8 mouse cellular contexts compared by ENCODE assay signal in genomic region chr2:167727161-167727560, GRCm38 (mm10). TPM values are rescaled to one million over a fixed set of nuclear protein-coding genes. Genes with fewer than 3 reads are reported as not detected.
DNase-seq lines count a peak whose midpoint lies in the region; ATAC-seq and TF ChIP-seq lines count a peak whose summit lies in the region.

No protein-coding gene starts in this region.

- 58% methylated on average over 13 of the region's 13 CpGs for WGBS in hindbrain, embryonic 10.5 days
- WGBS in hindbrain, embryonic 11.5 days = 69% methylated on average over 13 of the region's 13 CpGs
- WGBS in hindbrain, embryonic 16.5 days = 40% methylated on average over 13 of the region's 13 CpGs

- no peak overlapping the region for H3K4me3 ChIP-seq in hindbrain, embryonic 10.5 days
- no peak overlapping the region for H3K4me3 ChIP-seq in hindbrain, embryonic 11.5 days (ENCODE audit: low read depth, low read length)
- no peak overlapping the region for H3K4me3 ChIP-seq in hindbrain, embryonic 16.5 days (ENCODE audit: low read length)

- no peaks in the 10 kb centered on the region for H3K36me3 ChIP-seq in hindbrain, embryonic 10.5 days
- H3K36me3 ChIP-seq in hindbrain, embryonic 11.5 days (ENCODE audit: control insufficient read depth, insufficient read depth, low read length) = no peaks in the 10 kb centered on the region
- no peaks in the 10 kb centered on the region for H3K36me3 ChIP-seq in hindbrain, embryonic 16.5 days (ENCODE audit: control insufficient read depth, insufficient read depth, low read length)

- DNase-seq in hindbrain, embryonic 10.5 days (ENCODE audit: low spot score) = no peak
- DNase-seq in hindbrain, embryonic 11.5 days (ENCODE audit: low spot score) = no peak
- peak; percentile 90 for DNase-seq in brain, embryonic 14.5 days (ENCODE audit: low read depth)
- peak; percentile 24 to 25 for DNase-seq in left cerebral cortex, adult 18-20 months (ENCODE audit: low spot score in 2 of 2)
- DNase-seq in ovary, adult 18-20 months (ENCODE audit: low spot score) = peak; percentile 62
- no peak for DNase-seq in spleen, adult 12 weeks (ENCODE audit: low spot score)
- DNase-seq in heart, adult 11 months = no peak

- no peaks in the 10 kb centered on the region for H3K9me3 ChIP-seq in hindbrain, embryonic 10.5 days
- no peaks in the 10 kb centered on the region for H3K9me3 ChIP-seq in hindbrain, embryonic 11.5 days (ENCODE audit: control insufficient read depth, low read length)
- H3K9me3 ChIP-seq in hindbrain, embryonic 16.5 days (ENCODE audit: control insufficient read depth, low read length) = no peaks in the 10 kb centered on the region

- TF ChIP-seq POLR2A in brain, embryonic 14.5 days (IDR thresholded peaks at IDR 0.05; ENCODE audit: borderline replicate concordance, extremely low read depth, insufficient read depth, insufficient read length, poor library complexity, severe bottlenecking) = no peak

- H3K4me2 ChIP-seq in hindbrain, embryonic 11.5 days (replicated peaks; ENCODE audit: low read depth, low read length) = no peak overlapping the region
- H3K4me2 ChIP-seq in hindbrain, embryonic 16.5 days (ENCODE audit: low read length) = no peak overlapping the region

- peaks cover 25% of the 10 kb centered on the region for H3K4me1 ChIP-seq in hindbrain, embryonic 10.5 days (replicated peaks)
- no peaks in the 10 kb centered on the region; the same call in 1 of the 2 replicates for H3K4me1 ChIP-seq in hindbrain, embryonic 11.5 days (replicated peaks; ENCODE audit: control insufficient read depth, insufficient read depth, low read length)
- no peaks in the 10 kb centered on the region; the same call in 1 of the 2 replicates for H3K4me1 ChIP-seq in hindbrain, embryonic 16.5 days (ENCODE audit: control insufficient read depth, insufficient read depth, low read depth, low read length)

- TF ChIP-seq CTCF in brain, embryonic 14.5 days (IDR thresholded peaks at IDR 0.05; ENCODE audit: borderline replicate concordance, extremely low read depth, insufficient read depth, insufficient read length) = no peak

- no peaks in the 10 kb centered on the region; the same call in 1 of the 2 replicates for H3K27me3 ChIP-seq in hindbrain, embryonic 10.5 days (ENCODE audit: insufficient read depth, poor library complexity, severe bottlenecking)
- no peaks in the 10 kb centered on the region for H3K27me3 ChIP-seq in hindbrain, embryonic 11.5 days (ENCODE audit: control insufficient read depth, insufficient read depth, low read length)
- H3K27me3 ChIP-seq in hindbrain, embryonic 16.5 days (replicated peaks; ENCODE audit: control insufficient read depth, insufficient read depth, low read length) = no peaks in the 10 kb centered on the region

- peak overlapping the region; percentile 23; the same call in 1 of the 2 replicates for H3K27ac ChIP-seq in hindbrain, embryonic 10.5 days
- no peak overlapping the region for H3K27ac ChIP-seq in hindbrain, embryonic 11.5 days (ENCODE audit: low read depth, low read length)
- no peak overlapping the region for H3K27ac ChIP-seq in hindbrain, embryonic 16.5 days (ENCODE audit: low read depth, low read length)

- no peak overlapping the region for H3K9ac ChIP-seq in hindbrain, embryonic 11.5 days (ENCODE audit: low read depth, low read length)
- H3K9ac ChIP-seq in hindbrain, embryonic 16.5 days (ENCODE audit: low read depth, low read length) = no peak overlapping the region

- no peak for ATAC-seq in hindbrain, embryonic 11.5 days (ENCODE audit: low FRiP score)
- ATAC-seq in hindbrain, embryonic 16.5 days = peak; percentile 85

RNA-seq across cellular contexts. Expression of gene Tmem189, which starts 37.5 kb away (rescaled TPM):
- 41.2 and 43.8 TPM in 2 replicates for polyA plus RNA-seq in hindbrain, embryonic 10.5 days (2016; fragmentation: Nextera tagmentation; extraction: Ambion mirVana)
- polyA plus RNA-seq in hindbrain, embryonic 11.5 days (2014; fragmentation: Nextera tagmentation; extraction: Ambion mirVana) = 27.5 and 34.0 TPM in 2 replicates
- 51.2 and 57.2 TPM in 2 replicates for polyA plus RNA-seq in brain, embryonic 14.5 days (2012; rRNA removed)
- 37.1 and 39.3 TPM in 2 replicates for polyA plus RNA-seq in hindbrain, embryonic 16.5 days (2015; fragmentation: Nextera tagmentation; extraction: Ambion mirVana)
- 10 to 100 TPM; 43.3 to 44.4 TPM for total RNA-seq in left cerebral cortex, adult 18-20 months (2021)

RNA-seq across cellular contexts. Expression of gene Cebpb, which starts 38.4 kb away (rescaled TPM):
- polyA plus RNA-seq in hindbrain, embryonic 10.5 days (2016; fragmentation: Nextera tagmentation; extraction: Ambion mirVana) = 1.1 and 1.5 TPM in 2 replicates
- 1.5 and 3.1 TPM in 2 replicates for polyA plus RNA-seq in hindbrain, embryonic 11.5 days (2014; fragmentation: Nextera tagmentation; extraction: Ambion mirVana)
- polyA plus RNA-seq in brain, embryonic 14.5 days (2012; rRNA removed) = 5.8 and 6.5 TPM in 2 replicates
- 0.15 and 0.22 TPM in 2 replicates for polyA plus RNA-seq in hindbrain, embryonic 16.5 days (2015; fragmentation: Nextera tagmentation; extraction: Ambion mirVana)
- total RNA-seq in left cerebral cortex, adult 18-20 months (2021) = 10 to 100 TPM; 15.9 to 17.3 TPM

Comparison
In these comparisons a context has a peak if more than half of its experiments do, and no peak if none do; other contexts are left out.
1. DNase-seq: peak in brain, embryonic 14.5 days (single experiment), left cerebral cortex, adult 18-20 months (2 of 2) and ovary, adult 18-20 months (single experiment); none in hindbrain, embryonic 10.5 days (single experiment), hindbrain, embryonic 11.5 days (single experiment), spleen, adult 12 weeks (single experiment) and heart, adult 11 months (single experiment).